Mouse (Mus musculus) hindbrain, embryonic 12.5 days (tissue): ENCODE results near the gene Cpm. TPM values are rescaled to one million over a fixed set of nuclear protein-coding genes. Genes with fewer than 3 reads are reported as not detected.

Experiments
- ATAC-seq: fragments of 200-750 bp; cut with Nextera tagmentation; 2 replicates; pipeline ENCODE4 v1.8.0; 2017; ENCODE audit warnings: moderate TSS enrichment; ENCODE audit not compliant: low FRiP score
- H3K27ac ChIP-seq: fragments of 300-500 bp; sonication (generic); 2 replicates; pipeline ENCODE4 v1.5.1; 2016; ENCODE audit warnings: mild to moderate bottlenecking
- H3K27me3 ChIP-seq: fragments of 300-500 bp; sonication (generic); 2 replicates; pipeline ENCODE4 v1.6.1; 2016; ENCODE audit warnings: mild to moderate bottlenecking
- H3K36me3 ChIP-seq: fragments of 300-500 bp; sonication (generic); 2 replicates; pipeline ENCODE4 v1.6.1; 2016; ENCODE audit warnings: mild to moderate bottlenecking
- H3K4me1 ChIP-seq: fragments of 300-500 bp; sonication (generic); 2 replicates; pipeline ENCODE4 v1.6.1; 2016
- H3K4me2 ChIP-seq: fragments of 300-500 bp; sonication (generic); replicated peaks from 2 replicates; pipeline ENCODE4 v1.6.1; 2016; ENCODE audit warnings: mild to moderate bottlenecking
- H3K4me3 ChIP-seq: fragments of 300-500 bp; sonication (generic); 2 replicates; pipeline ENCODE4 v1.5.1; 2016; ENCODE audit warnings: mild to moderate bottlenecking
- H3K9ac ChIP-seq: fragments of 300-500 bp; sonication (generic); 2 replicates; pipeline ENCODE4 v1.6.1; 2016; ENCODE audit warnings: mild to moderate bottlenecking, moderate library complexity
- H3K9me3 ChIP-seq: fragments of 300-500 bp; sonication (generic); replicated peaks from 2 replicates; pipeline ENCODE4 v1.6.1; 2016; ENCODE audit warnings: mild to moderate bottlenecking
- WGBS: fragments of 180-500 bp; shearing (Covaris S2); methylation state at CpG from one replicate; pipeline ENCODE4 v1.1.7; 2016; 5-methylcytosine and 5-hydroxymethylcytosine counted together
- polyA plus RNA-seq: library from polyadenylated mRNA; unstranded; fragments of >200 nt; fragmentation: Nextera tagmentation; extraction: Ambion mirVana; gene quantifications from 2 replicates; pipeline ENCODE4 v1.2.1, GENCODE M21; 2016

Cpm gene
- polyA plus RNA-seq, 1 experiment from 2014 or later = 6.0 TPM

GRCm38 (mm10) chr10:117645487-117645964 is 16.2 kb downstream of the Cpm start:
- 66% methylated on average over 7 of the region's 7 CpGs for WGBS

GRCm38 (mm10) chr10:117646482-117647157 is 17.3 kb downstream of the Cpm start:
- 89% methylated on average over 5 of the region's 5 CpGs for WGBS
- no peak for ATAC-seq
- H3K4me2 ChIP-seq = no peak overlapping the region
- peaks cover 4% of the 10 kb centered on the region for H3K4me1 ChIP-seq
- H3K9me3 ChIP-seq = no peaks in the 10 kb centered on the region
- H3K27me3 ChIP-seq = 0 out of 2 replicates have a peak, but pooled peaks cover 3% of the 10 kb centered on the region
- no peak overlapping the region for H3K9ac ChIP-seq
- no peak overlapping the region for H3K27ac ChIP-seq
- no peak overlapping the region for H3K4me3 ChIP-seq
- no peaks in the 10 kb centered on the region for H3K36me3 ChIP-seq

More at GRCm38 (mm10) chr10:117645487-117645964, 16.2 kb downstream of the Cpm start:
- Histone ChIP-seq H3K4me1 (peaks cover 4% of the 10 kb centered on the region), H3K4me3 (no peak overlapping the region), H3K27me3 (0 out of 2 replicates have a peak, but pooled peaks cover 3% of the 10 kb centered on the region), H3K9me3 (no peaks in the 10 kb centered on the region), H3K27ac (no peak overlapping the region), H3K4me2 (no peak overlapping the region), H3K9ac (no peak overlapping the region), H3K36me3 (no peaks in the 10 kb centered on the region)
- no peak for ATAC-seq

- Histone ChIP-seq H3K9ac (no peak overlapping the region), H3K27ac (no peak overlapping the region), H3K27me3 (0 out of 2 replicates have a peak, but pooled peaks cover 3% of the 10 kb centered on the region), H3K4me2 (no peak overlapping the region), H3K9me3 (no peaks in the 10 kb centered on the region), H3K4me1 (peaks cover 4% of the 10 kb centered on the region), H3K4me3 (no peak overlapping the region), H3K36me3 (no peaks in the 10 kb centered on the region)
- 52% methylated on average over 13 of the region's 13 CpGs for WGBS
- ATAC-seq = peak; percentile 83
Observed at GRCm38 (mm10) chr10:117647158-117647505, 17.8 kb downstream of the Cpm start.

- WGBS = 69% methylated on average over 2 of the region's 2 CpGs
Observed at GRCm38 (mm10) chr10:117647964-117648472, 18.7 kb downstream of the Cpm start.

GRCm38 (mm10) chr10:117648643-117649042 is 19.3 kb downstream of the Cpm start:
- Histone ChIP-seq H3K27me3 (no peaks in the 10 kb centered on the region), H3K4me2 (no peak overlapping the region), H3K9me3 (no peaks in the 10 kb centered on the region), H3K27ac (no peak overlapping the region), H3K36me3 (no peaks in the 10 kb centered on the region), H3K4me3 (no peak overlapping the region), H3K4me1 (peaks cover 4% of the 10 kb centered on the region), H3K9ac (no peak overlapping the region)
- ATAC-seq = no peak
- 86% methylated on average over 3 of the region's 3 CpGs for WGBS

More at GRCm38 (mm10) chr10:117647964-117648472, 18.7 kb downstream of the Cpm start:
- Histone ChIP-seq H3K27ac (no peak overlapping the region), H3K4me2 (no peak overlapping the region), H3K9me3 (no peaks in the 10 kb centered on the region), H3K9ac (no peak overlapping the region), H3K4me3 (no peak overlapping the region), H3K4me1 (peaks cover 4% of the 10 kb centered on the region), H3K27me3 (0 out of 2 replicates have a peak, but pooled peaks cover 3% of the 10 kb centered on the region), H3K36me3 (no peaks in the 10 kb centered on the region)
- ATAC-seq = no peak

- Histone ChIP-seq H3K9ac (no peak overlapping the region), H3K27ac (no peak overlapping the region), H3K36me3 (no peaks in the 10 kb centered on the region), H3K27me3 (no peaks in the 10 kb centered on the region), H3K4me2 (no peak overlapping the region), H3K9me3 (no peaks in the 10 kb centered on the region), H3K4me1 (peaks cover 4% of the 10 kb centered on the region), H3K4me3 (no peak overlapping the region)
- 90% methylated on average over 11 of the region's 11 CpGs for WGBS
- ATAC-seq = no peak
Observed at GRCm38 (mm10) chr10:117649292-117650041, 20.2 kb downstream of the Cpm start.

- no peaks in the 10 kb centered on the region for H3K9me3 ChIP-seq
- no peak for ATAC-seq
- no peak overlapping the region for H3K27ac ChIP-seq
- no peak overlapping the region for H3K9ac ChIP-seq
- no peaks in the 10 kb centered on the region for H3K36me3 ChIP-seq
- no peak overlapping the region for H3K4me2 ChIP-seq
- no peak overlapping the region for H3K4me3 ChIP-seq
- H3K27me3 ChIP-seq = no peaks in the 10 kb centered on the region
- H3K4me1 ChIP-seq = peaks cover 4% of the 10 kb centered on the region
- 92% methylated on average over 12 of the region's 12 CpGs for WGBS
Observed at GRCm38 (mm10) chr10:117650042-117650655, 20.8 kb downstream of the Cpm start.

GRCm38 (mm10) chr10:117650725-117651124 is 21.4 kb downstream of the Cpm start:
- H3K36me3 ChIP-seq = no peaks in the 10 kb centered on the region
- H3K4me2 ChIP-seq = no peak overlapping the region
- H3K27me3 ChIP-seq = no peaks in the 10 kb centered on the region
- H3K9me3 ChIP-seq = no peaks in the 10 kb centered on the region
- ATAC-seq = no peak
- WGBS = 91% methylated on average over 7 of the region's 7 CpGs
- H3K27ac ChIP-seq = no peak overlapping the region
- peaks cover 4% of the 10 kb centered on the region for H3K4me1 ChIP-seq
- no peak overlapping the region for H3K9ac ChIP-seq
- no peak overlapping the region for H3K4me3 ChIP-seq

GRCm38 (mm10) chr10:117651587-117652377 is 22.5 kb downstream of the Cpm start:
- no peak overlapping the region for H3K4me3 ChIP-seq
- peaks cover 4% of the 10 kb centered on the region for H3K4me1 ChIP-seq
- no peak for ATAC-seq
- H3K4me2 ChIP-seq = no peak overlapping the region
- no peak overlapping the region for H3K9ac ChIP-seq
- H3K36me3 ChIP-seq = no peaks in the 10 kb centered on the region
- 69% methylated on average over 10 of the region's 10 CpGs for WGBS
- H3K27ac ChIP-seq = no peak overlapping the region
- H3K27me3 ChIP-seq = no peaks in the 10 kb centered on the region
- no peaks in the 10 kb centered on the region for H3K9me3 ChIP-seq

- H3K27me3 ChIP-seq = no peaks in the 10 kb centered on the region
- H3K4me1 ChIP-seq = peaks cover under 1% of the 10 kb centered on the region
- no peaks in the 10 kb centered on the region for H3K9me3 ChIP-seq
- ATAC-seq = no peak
- no peak overlapping the region for H3K4me2 ChIP-seq
- no peaks in the 10 kb centered on the region for H3K36me3 ChIP-seq
- no peak overlapping the region for H3K4me3 ChIP-seq
- H3K9ac ChIP-seq = no peak overlapping the region
- 89% methylated on average over 4 of the region's 4 CpGs for WGBS
- no peak overlapping the region for H3K27ac ChIP-seq
Observed at GRCm38 (mm10) chr10:117652378-117652774, 23.1 kb downstream of the Cpm start.

GRCm38 (mm10) chr10:117652930-117653778 is 23.9 kb downstream of the Cpm start:
- Histone ChIP-seq H3K27me3 (no peaks in the 10 kb centered on the region), H3K4me1 (no peaks in the 10 kb centered on the region), H3K36me3 (no peaks in the 10 kb centered on the region), H3K4me2 (no peak overlapping the region), H3K9ac (no peak overlapping the region), H3K9me3 (no peaks in the 10 kb centered on the region), H3K27ac (no peak overlapping the region), H3K4me3 (no peak overlapping the region)
- WGBS = 85% methylated on average over 8 of the region's 8 CpGs
- ATAC-seq = no peak
